Mouse (Mus musculus) heart, embryonic 13.5 days (tissue): ENCODE measurements at regions not wholly inside any gene's neighbourhood (a gene's known extent, or its start where the extent isn't known, plus 50 kb on each side); places are given as distances from the start of the nearest gene placed in this dataset.
"Not testable (repeated sequence)": the region's sequence is repeated elsewhere in the genome, so short reads cannot be mapped to it uniquely, and the experiment has no call there.

ENCODE experiments used
- ATAC-seq: fragments of 200-750 bp; cut with Nextera tagmentation; 2 replicates; pipeline ENCODE4 v1.8.0; 2017; ENCODE audit warnings: moderate TSS enrichment; ENCODE audit not compliant: insufficient number of reproducible peaks, low FRiP score, low TSS enrichment; ENCODE audit errors: extremely low read depth
- H3K27ac ChIP-seq: fragments of 300-500 bp; sonication (generic); replicated peaks from 2 replicates; pipeline ENCODE4 v1.5.1; 2015; ENCODE audit warnings: moderate library complexity, mild to moderate bottlenecking, inconsistent platforms
- H3K27me3 ChIP-seq: fragments of 300-500 bp; sonication (generic); replicated peaks from 2 replicates; pipeline ENCODE4 v1.6.1; 2015; ENCODE audit warnings: mild to moderate bottlenecking, inconsistent platforms
- H3K36me3 ChIP-seq: fragments of 300-500 bp; sonication (generic); 2 replicates; pipeline ENCODE4 v1.6.1; 2015; ENCODE audit warnings: mild to moderate bottlenecking, inconsistent platforms
- H3K4me1 ChIP-seq: fragments of 300-500 bp; sonication (generic); 2 replicates; pipeline ENCODE4 v1.6.1; 2015; ENCODE audit warnings: inconsistent platforms
- H3K4me2 ChIP-seq: fragments of 300-500 bp; sonication (generic); 2 replicates; pipeline ENCODE4 v1.6.1; 2015; ENCODE audit warnings: inconsistent platforms, mild to moderate bottlenecking, moderate library complexity
- H3K4me3 ChIP-seq: fragments of 300-500 bp; sonication (generic); 2 replicates; pipeline ENCODE4 v1.5.1; 2015; ENCODE audit warnings: moderate library complexity, mild to moderate bottlenecking, inconsistent platforms
- H3K9ac ChIP-seq: fragments of 300-500 bp; sonication (generic); 2 replicates; pipeline ENCODE4 v1.6.1; 2015; ENCODE audit warnings: inconsistent platforms, mild to moderate bottlenecking, moderate library complexity
- H3K9me3 ChIP-seq: fragments of 300-500 bp; sonication (generic); 2 replicates; pipeline ENCODE4 v1.6.1; 2016; ENCODE audit warnings: inconsistent platforms
- WGBS: fragments of 180-500 bp; shearing (Covaris S2); methylation state at CpG from one replicate; pipeline ENCODE4 v1.1.7; 2015; ENCODE audit warnings: mixed read lengths; 5-methylcytosine and 5-hydroxymethylcytosine counted together

DNA sequence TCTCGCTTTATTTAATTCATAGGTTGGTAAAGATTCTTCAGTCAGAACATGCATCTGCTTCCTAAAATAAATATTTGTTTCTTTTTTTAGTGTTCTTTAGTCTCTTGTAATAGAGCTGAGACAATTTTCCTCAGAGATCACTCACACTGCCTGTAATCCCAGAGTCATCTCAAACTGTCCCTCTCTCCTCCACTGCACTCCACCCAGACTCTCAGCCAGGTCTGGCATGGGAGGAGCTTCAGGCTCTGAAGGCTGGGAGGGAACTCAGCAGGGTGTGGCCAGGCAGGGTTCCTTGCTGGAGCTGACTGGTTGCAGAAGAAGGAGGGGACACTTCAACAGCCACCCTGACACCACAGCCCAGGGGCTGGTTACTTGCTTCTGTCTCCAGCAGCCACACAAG, 536.9 kb upstream of the Olfr1507 start:
- not testable (repeated sequence) for H3K9me3 ChIP-seq, ATAC-seq, H3K27ac ChIP-seq, H3K36me3 ChIP-seq, H3K4me3 ChIP-seq, H3K4me1 ChIP-seq, H3K27me3 ChIP-seq, H3K9ac ChIP-seq, H3K4me2 ChIP-seq
- WGBS: no CpG with 5 or more reads among the region's 1 CpGs

DNA sequence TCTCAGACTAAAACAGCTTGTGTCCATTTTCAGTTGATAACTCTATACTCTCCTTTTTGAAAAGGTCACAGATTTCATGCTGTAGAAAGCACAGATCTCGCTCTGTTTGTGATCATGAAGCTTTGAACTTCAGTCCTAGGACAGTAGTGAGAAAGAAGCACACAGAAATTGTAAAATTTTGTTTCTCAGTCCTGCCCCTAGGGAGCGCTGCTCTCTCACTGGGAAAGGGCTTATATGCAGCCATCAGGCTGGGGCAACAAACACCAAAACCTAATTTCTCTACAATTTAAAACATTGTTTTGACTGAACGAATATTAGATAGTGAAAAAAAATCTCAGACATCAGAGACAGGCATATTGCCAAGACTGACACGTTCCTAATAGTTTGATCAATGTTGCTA, 534.7 kb upstream of the Olfr1507 start:
- not testable (repeated sequence) for H3K4me2 ChIP-seq, ATAC-seq, H3K9me3 ChIP-seq, H3K27me3 ChIP-seq, H3K4me3 ChIP-seq, H3K27ac ChIP-seq, H3K9ac ChIP-seq, H3K36me3 ChIP-seq, H3K4me1 ChIP-seq
- no CpG with 5 or more reads among the region's 4 CpGs for WGBS

DNA sequence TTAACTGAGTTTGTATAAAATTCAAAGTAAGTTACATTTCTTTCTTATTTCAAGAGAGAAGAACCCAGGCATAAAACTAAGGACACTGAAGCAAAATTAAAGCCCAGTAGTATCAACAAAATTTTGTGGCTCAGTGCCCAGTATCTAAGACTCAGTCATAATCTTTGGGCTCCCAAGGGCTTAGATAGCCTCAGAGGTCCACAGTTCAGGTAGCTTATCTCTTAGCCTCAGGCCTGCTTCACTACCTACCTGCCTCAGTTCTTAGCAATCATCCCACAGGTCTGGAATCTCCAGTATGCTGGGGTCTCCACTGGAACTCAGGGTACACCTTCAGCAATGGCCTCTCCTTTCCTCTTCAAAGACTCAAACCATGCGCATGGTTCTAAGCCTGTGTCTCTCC, 531.4 kb upstream of the Olfr1507 start:
- ATAC-seq, H3K27me3 ChIP-seq, H3K27ac ChIP-seq, H3K9me3 ChIP-seq, H3K4me2 ChIP-seq, H3K9ac ChIP-seq, H3K36me3 ChIP-seq, H3K4me3 ChIP-seq, H3K4me1 ChIP-seq: not testable (repeated sequence)
- WGBS: no CpG with 5 or more reads among the region's 1 CpGs

DNA sequence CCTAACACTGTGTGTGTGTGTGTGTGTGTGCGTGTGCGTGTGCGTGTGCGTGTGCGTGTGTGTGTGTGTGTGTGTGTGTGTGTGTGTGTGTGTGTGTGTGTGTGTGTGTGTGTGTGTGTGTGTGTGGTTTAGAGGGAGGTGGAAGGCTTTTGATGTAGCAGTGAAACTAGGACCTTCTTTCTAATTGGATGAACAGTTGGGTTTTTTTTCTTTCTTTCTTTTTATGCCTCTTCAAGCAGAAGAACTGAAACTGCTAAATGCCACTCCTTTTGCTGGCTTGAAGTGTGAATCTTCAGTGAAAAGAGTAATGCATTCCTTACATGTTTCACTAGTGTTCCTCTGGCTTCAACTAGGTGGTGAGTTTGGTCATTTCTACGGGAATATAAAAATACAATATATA, 524.6 kb upstream of the Olfr1507 start:
- ATAC-seq, H3K27ac ChIP-seq, H3K9me3 ChIP-seq, H3K27me3 ChIP-seq, H3K4me3 ChIP-seq, H3K4me2 ChIP-seq, H3K9ac ChIP-seq, H3K36me3 ChIP-seq, H3K4me1 ChIP-seq: not testable (repeated sequence)
- no CpG with 5 or more reads among the region's 6 CpGs for WGBS

DNA sequence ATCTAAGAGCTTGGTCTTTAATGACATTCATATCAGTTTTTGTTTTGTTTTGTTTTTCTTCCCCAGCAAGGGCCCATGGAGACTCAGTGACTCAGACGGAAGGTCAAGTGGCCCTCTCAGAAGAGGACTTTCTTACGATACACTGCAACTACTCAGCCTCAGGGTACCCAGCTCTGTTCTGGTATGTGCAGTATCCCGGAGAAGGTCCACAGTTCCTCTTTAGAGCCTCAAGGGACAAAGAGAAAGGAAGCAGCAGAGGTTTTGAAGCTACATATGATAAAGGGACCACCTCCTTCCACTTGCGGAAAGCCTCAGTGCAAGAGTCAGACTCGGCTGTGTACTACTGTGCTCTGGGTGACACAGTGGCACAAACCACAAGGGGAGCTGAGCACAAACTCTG, 512.2 kb upstream of the Olfr1507 start:
- not testable (repeated sequence) for H3K4me2 ChIP-seq

DNA sequence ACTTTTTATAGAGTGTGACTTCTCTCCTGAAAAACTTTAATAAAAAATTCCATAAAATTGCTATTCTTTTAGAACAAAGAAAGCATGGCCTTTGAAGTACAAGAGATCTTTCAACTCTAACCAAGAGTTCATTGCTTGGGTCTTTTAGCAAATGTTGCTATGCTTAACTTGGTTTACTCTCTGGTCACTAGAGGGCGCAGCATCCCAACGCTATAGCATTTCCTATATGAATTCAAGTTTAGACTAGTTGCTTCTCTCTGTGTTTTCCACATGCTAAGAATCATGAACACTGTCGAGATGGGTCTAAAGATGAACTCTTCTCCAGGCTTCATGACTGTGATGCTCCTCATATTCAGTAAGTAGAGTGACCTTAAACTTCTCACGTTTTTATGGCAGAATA, 511.8 kb upstream of the Olfr1507 start:
- not testable (repeated sequence) for H3K27me3 ChIP-seq, H3K36me3 ChIP-seq, ATAC-seq, H3K4me3 ChIP-seq, H3K4me1 ChIP-seq, H3K9me3 ChIP-seq, H3K4me2 ChIP-seq, H3K9ac ChIP-seq, H3K27ac ChIP-seq
- no CpG with 5 or more reads among the region's 4 CpGs for WGBS

More for the DNA sequence above, 512.2 kb upstream of the Olfr1507 start:
- not testable (repeated sequence) for H3K9ac ChIP-seq, H3K9me3 ChIP-seq, H3K4me1 ChIP-seq, ATAC-seq, H3K36me3 ChIP-seq, H3K4me3 ChIP-seq, H3K27ac ChIP-seq, H3K27me3 ChIP-seq
- WGBS: no CpG with 5 or more reads among the region's 5 CpGs

DNA sequence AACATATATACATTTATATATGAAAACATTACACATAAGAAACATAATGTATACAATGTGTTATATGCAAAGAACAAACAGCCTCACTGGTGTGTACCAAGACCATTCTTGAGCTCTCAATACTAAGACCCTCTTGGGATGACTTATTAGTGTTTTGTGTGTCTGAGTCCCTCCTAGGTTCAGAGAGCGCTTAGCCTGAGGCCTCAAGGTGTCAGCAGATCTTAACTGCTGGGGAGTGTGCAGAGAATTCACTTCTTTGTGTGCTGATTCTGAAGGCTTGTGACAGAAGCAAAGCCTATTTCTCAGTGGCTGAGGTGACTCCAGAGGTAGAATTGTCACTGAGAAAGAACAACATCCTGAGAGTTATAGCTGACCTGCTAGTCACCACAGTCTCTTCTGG, 505.7 kb upstream of the Olfr1507 start:
- H3K4me3 ChIP-seq, ATAC-seq, H3K27ac ChIP-seq, H3K4me1 ChIP-seq, H3K9me3 ChIP-seq, H3K4me2 ChIP-seq, H3K9ac ChIP-seq, H3K36me3 ChIP-seq, H3K27me3 ChIP-seq: not testable (repeated sequence)
- WGBS: 84% methylated on average over 1 of the region's 1 CpGs

DNA sequence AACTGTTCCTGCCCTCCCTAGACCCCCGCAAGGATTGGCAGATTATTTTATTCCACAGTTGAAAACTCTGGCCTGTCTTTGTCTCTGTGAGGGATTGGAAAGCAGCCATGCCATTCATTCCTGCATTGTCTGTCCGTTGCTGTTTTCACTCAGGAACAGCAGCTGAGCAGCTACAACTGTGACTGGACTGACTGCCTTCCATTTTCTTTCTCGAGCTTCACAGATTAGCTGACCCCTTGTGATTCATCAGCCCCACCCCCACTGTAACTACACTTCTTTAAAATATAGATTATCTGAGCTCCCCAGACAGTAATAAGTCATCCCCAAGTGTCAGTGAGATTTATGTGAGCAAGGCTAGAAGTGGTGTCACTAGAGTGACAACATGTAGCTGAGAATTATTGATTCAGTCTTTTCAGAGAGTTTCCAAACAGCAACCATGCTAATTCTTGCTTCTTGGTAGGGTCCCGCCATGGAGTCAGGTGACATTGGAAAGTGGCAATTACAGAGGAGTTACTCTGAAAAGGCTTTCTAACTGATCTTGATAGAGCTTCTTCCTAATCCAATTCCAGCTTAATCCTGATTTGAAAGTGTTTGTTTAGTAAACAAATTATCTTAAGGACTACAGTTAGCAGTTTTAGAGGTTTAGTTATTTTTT, 496.7 kb upstream of the Olfr1507 start:
- not testable (repeated sequence) for ATAC-seq, H3K4me3 ChIP-seq, H3K27me3 ChIP-seq, H3K4me1 ChIP-seq, H3K27ac ChIP-seq, H3K9ac ChIP-seq, H3K36me3 ChIP-seq, H3K4me2 ChIP-seq, H3K9me3 ChIP-seq
- 32% methylated on average over 1 of the region's 4 CpGs for WGBS

DNA sequence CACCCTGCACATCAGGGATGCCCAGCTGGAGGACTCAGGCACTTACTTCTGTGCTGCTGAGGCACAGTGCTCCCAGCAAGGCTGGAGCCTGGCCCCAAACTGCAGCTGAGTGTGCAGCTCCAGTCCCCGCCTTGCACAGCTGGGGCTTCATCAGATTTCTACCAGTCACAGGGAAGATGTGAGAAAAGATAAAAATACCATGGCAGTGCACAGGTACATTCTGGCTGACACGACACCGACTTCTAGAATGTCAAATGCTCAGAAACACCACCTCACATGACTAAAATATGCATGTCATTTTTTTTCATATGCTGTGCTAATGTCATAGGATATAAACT, 495.7 kb upstream of the Olfr1507 start:
- not testable (repeated sequence) for ATAC-seq

DNA sequence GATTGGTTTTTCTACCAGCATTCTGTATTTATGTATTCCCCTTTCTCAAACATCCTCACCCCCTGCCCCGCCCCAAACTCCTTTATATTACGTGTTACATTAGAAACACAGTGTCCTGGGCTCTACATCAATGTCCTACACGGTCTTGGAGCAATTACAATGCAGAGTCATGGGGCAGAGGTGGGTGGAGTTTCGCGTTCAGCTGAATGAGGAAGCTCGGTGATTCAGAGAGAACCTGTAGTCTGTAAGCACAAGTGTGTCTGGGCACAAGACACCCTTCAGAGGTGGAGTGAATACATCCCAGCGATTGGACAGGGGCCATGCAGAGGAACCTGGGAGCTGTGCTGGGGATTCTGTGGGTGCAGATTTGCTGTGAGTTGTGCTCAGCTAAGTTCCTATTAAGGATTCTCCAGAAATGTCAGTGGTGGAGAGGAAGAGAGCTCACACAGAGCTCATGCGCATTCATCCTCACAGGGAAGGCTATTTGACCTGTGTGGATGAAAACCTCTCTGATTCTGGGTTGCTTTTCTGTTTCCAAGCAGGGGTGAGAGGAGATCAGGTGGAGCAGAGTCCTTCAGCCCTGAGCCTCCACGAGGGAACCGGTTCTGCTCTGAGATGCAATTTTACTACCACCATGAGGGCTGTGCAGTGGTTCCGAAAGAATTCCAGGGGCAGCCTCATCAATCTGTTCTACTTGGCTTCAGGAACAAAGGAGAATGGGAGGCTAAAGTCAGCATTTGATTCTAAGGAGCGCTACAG, 495.2 kb upstream of the Olfr1507 start:
- H3K36me3 ChIP-seq, H3K27ac ChIP-seq, H3K9ac ChIP-seq, ATAC-seq, H3K4me3 ChIP-seq, H3K27me3 ChIP-seq, H3K9me3 ChIP-seq, H3K4me2 ChIP-seq, H3K4me1 ChIP-seq: not testable (repeated sequence)
- no CpG with 5 or more reads among the region's 12 CpGs for WGBS

More for the DNA sequence above, 495.7 kb upstream of the Olfr1507 start:
- H3K27ac ChIP-seq, H3K4me2 ChIP-seq, H3K4me1 ChIP-seq, H3K9ac ChIP-seq, H3K9me3 ChIP-seq, H3K27me3 ChIP-seq, H3K4me3 ChIP-seq, H3K36me3 ChIP-seq: not testable (repeated sequence)
- no CpG with 5 or more reads among the region's 3 CpGs for WGBS

DNA sequence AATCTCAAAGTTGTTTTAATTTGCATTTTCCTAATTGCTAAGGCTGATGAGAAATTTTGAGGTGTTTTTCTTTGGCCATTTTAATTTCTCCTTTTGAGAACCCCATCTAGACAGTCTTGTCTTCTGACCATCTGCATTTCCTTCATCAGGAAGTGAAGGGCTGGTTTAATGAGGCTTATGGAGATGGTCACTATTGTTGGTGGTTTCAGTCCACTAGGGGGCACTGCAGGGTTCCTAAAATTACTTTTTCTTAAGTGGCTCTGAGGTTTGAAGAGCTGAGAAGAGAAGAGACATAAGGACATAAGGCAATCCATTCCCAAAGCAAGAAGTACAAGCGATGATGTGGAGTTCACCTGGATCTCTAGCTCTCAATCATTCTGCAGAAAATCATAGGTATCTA, 494.4 kb upstream of the Olfr1507 start:
- H3K4me1 ChIP-seq, H3K36me3 ChIP-seq, ATAC-seq, H3K4me3 ChIP-seq, H3K9ac ChIP-seq, H3K9me3 ChIP-seq, H3K4me2 ChIP-seq, H3K27me3 ChIP-seq, H3K27ac ChIP-seq: not testable (repeated sequence)
- WGBS: 60% methylated on average over 1 of the region's 1 CpGs

DNA sequence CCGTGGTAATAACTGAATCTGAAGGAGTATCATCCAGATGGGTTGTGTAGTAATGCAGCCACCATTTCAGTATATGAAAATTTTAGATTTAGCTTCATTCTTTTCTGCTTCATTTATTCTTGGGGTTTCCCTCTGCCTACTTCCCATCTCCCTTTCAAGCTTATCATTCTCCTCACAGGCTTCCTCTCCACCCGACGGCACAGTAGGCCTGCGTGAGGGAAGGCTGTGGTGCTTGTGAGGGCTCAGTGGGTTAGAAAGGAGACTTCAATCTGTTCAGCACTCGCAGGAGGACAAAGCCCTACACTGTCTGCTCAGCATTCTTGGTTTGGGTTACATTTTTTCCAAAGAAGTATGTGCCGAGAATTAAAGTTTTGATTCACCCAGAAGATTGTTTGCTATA, 493.0 kb upstream of the Olfr1507 start:
- not testable (repeated sequence) for H3K4me1 ChIP-seq, H3K27ac ChIP-seq, H3K4me3 ChIP-seq, H3K4me2 ChIP-seq, ATAC-seq, H3K36me3 ChIP-seq, H3K27me3 ChIP-seq, H3K9me3 ChIP-seq, H3K9ac ChIP-seq
- no CpG with 5 or more reads among the region's 6 CpGs for WGBS
